Mouse (Mus musculus) cerebellum, postnatal 4 days (tissue): ENCODE measurements at regions not wholly inside any gene's neighbourhood (a gene's known extent, or its start where the extent isn't known, plus 50 kb on each side); places are given as distances from the start of the nearest gene placed in this dataset.

ENCODE experiments used
- DNase-seq, 2 experiments: peaks; one replicate each; pipeline ENCODE4 v3.0.0; 2022; ENCODE audit warnings: low spot score in 2 of 2, mixed read lengths in 1 of 2

GRCm38 (mm10) chr8:115478406-115479060 lies 229.1 kb downstream of the Maf start:
- no peak for DNase-seq

GRCm38 (mm10) chr8:115476071-115476470 lies 231.5 kb downstream of the Maf start:
- DNase-seq: no peak

- no peak for DNase-seq
Measured at GRCm38 (mm10) chr8:115475156-115475555, 232.4 kb downstream of the Maf start.

GRCm38 (mm10) chr8:115473974-115474373 lies 233.6 kb downstream of the Maf start:
- no peak for DNase-seq

GRCm38 (mm10) chr8:115466553-115466952 lies 241.0 kb downstream of the Maf start:
- DNase-seq: peak in 1 of 2 experiments; percentile 16

GRCm38 (mm10) chr8:115466122-115466521 lies 241.5 kb downstream of the Maf start:
- DNase-seq: no peak

GRCm38 (mm10) chr8:115462657-115463056 lies 244.9 kb downstream of the Maf start:
- no peak for DNase-seq

GRCm38 (mm10) chr8:115458119-115458518 lies 249.5 kb downstream of the Maf start:
- no peak for DNase-seq

GRCm38 (mm10) chr8:115450789-115451188 lies 256.8 kb downstream of the Maf start:
- DNase-seq: no peak

GRCm38 (mm10) chr8:115448367-115448766 lies 259.2 kb downstream of the Maf start:
- DNase-seq: no peak

- DNase-seq: no peak
Measured at GRCm38 (mm10) chr8:115444519-115444918, 263.1 kb downstream of the Maf start.

- DNase-seq: no peak
Measured at GRCm38 (mm10) chr8:115441943-115442550, 265.5 kb downstream of the Maf start.

- no peak for DNase-seq
Measured at GRCm38 (mm10) chr8:115441323-115441722, 266.3 kb downstream of the Maf start.

GRCm38 (mm10) chr8:115440151-115440550 lies 267.4 kb downstream of the Maf start:
- no peak for DNase-seq

- DNase-seq: no peak
Measured at GRCm38 (mm10) chr8:115439512-115439911, 268.1 kb downstream of the Maf start.

GRCm38 (mm10) chr8:115437956-115438355 lies 269.6 kb downstream of the Maf start:
- DNase-seq: no peak

- DNase-seq: no peak
Measured at GRCm38 (mm10) chr8:115436356-115436721, 271.3 kb downstream of the Maf start.

GRCm38 (mm10) chr8:115435720-115436355 lies 271.8 kb downstream of the Maf start:
- no peak for DNase-seq

- DNase-seq: no peak
Measured at GRCm38 (mm10) chr8:115432396-115433040, 275.1 kb downstream of the Maf start.

- no peak for DNase-seq
Measured at GRCm38 (mm10) chr8:115430793-115431192, 276.8 kb downstream of the Maf start.

- no peak for DNase-seq
Measured at GRCm38 (mm10) chr8:115429291-115429883, 278.2 kb downstream of the Maf start.
